Mouse (Mus musculus) right cerebral cortex, postnatal 10 days (tissue): Measurements from ENCODE around the gene Gcc1.

Source experiments
- DNase-seq, 2 experiments: peaks; one replicate each; pipeline ENCODE4 v3.0.0; 2021; ENCODE audit warnings: low spot score in 2 of 2

The Gcc1 gene

DNA sequence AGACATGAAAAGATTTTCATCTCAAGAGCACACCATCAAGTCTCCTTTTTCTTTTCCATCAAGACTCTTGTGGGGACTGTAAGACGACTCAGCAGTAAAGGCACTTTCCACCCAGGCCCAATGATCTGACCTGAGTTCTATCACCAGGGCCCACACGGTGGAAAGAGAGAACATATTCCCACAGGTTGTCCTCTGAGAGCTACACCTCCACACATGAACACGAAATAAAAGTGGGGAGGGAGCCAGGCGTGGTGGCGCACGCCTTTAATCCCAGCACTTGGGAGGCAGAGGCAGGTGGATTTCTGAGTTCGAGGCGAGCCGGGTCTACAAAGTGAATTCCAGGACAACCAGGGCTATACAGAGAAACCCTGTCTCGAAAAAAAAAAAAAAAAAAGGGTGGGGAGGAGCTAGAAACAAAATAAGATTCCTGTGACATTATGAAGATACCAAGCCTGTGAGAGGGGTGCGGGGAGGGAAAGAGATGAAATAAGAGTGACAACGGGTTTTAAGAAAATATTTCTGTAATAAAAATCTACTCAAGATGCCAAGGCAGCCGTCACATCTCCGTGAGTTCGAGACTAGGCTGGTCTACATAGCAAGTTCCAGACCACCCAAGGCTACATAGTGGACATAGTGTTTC is 5.4 kb downstream of the Gcc1 start:
- no peak for DNase-seq

DNA sequence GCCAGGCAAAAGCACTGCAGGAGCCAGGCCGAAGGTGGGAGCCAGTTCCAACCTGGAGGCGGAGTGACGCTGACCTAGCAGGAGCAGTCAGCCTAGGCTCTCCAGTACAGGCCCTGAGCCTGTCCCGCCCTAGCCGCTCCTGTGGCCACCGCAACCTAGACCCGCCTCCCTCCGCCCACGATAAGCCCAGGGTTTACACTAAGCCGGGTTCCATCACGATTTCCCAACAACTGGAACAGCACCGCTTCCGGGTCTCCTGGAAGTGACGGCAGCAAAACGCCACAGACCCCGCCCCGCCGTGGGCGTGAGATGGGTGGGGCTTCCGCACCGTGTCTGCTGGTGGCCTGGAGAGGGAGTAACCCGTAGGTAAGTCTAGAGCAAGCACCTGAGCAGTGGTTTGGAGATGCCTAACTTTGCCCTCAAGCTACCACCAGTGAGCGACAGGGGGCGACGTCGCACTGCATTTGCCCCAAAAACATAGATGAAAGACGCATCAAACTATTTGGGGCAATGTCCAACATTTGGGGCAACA is 6.7 kb downstream of the Gcc1 start:
- peak; percentile 95 for DNase-seq

DNA sequence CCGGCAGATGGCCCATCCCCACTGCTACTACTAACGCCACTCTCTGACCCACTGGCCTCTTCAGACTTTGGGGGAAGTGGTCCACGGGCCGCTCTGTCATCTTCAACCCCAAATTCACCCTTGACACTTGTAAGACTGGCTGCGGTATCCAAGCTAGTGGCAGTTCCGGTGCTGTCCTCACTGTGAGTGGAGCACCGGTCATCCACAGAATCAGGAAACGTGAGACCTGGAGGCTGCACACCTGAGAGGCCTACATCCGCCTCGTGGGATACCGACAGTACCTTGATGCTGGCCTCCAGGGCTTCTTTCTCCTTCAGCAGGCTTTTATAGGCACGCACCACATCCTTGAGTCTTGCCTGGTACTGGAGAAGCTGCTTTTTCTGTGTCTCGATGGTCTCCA is 7.3 kb downstream of the Gcc1 start:
- DNase-seq = peak in 1 of 2 experiments; percentile 42

DNA sequence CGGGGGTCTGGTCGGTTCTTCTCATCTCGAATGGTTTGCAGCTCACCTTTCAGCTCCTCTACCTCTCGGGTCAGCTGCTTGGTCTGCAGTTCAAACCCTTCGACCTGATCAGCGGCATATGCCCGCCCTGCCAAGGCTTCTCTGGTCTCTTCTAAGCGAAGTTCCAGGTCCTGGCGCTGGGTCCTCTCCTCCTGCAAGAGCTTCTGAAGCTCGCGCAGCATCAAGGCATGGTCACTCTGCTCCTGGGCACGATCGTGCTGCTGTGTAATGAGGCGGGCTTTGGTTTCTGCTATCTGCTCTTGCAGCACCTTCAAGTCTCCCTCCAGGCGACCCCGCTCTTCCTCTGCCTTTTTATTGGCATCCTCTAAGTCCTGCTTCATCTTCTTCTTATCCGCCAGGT is 7.8 kb downstream of the Gcc1 start:
- DNase-seq = peak in 1 of 2 experiments; percentile 26

DNA sequence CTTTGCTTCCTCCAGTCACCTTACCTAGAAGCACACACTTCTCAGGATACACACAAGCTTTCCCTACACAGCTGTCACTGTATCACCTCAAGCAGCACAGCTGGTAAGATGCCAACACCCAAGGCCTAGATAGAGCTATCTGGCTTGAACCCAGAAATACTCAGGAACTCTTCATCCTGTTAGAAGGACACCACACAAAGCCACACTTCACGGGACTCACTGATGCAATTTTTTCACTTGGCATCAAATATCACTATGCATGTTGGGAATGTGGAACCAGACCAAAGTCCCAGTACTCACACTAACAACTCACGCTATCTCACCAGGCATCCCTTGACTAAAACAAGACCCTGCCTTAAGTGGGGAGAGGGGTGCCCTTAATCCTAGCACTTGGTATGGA is 8.5 kb downstream of the Gcc1 start:
- no peak for DNase-seq

DNA sequence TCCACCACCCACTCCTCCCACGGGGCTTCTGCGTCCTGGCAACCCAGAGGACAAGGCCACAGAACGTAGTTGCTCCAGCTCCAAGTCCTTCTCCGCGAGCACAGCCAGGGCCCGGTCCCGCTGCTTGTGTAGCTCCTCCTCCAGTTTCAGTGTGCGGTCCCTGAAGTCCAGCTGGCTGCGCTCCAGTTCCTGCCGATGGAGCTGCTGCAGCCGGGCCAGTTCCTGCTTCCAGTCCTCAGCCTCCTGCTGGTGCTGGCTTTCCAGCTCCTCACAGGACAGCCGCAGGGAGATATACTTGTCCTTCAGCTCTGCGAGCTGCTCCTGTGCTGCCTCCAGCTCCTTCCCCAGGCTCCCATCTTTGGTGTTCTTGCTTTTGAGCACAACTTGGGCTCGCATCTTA is 9.7 kb downstream of the Gcc1 start:
- DNase-seq = peak; percentile 85 to 88

DNA sequence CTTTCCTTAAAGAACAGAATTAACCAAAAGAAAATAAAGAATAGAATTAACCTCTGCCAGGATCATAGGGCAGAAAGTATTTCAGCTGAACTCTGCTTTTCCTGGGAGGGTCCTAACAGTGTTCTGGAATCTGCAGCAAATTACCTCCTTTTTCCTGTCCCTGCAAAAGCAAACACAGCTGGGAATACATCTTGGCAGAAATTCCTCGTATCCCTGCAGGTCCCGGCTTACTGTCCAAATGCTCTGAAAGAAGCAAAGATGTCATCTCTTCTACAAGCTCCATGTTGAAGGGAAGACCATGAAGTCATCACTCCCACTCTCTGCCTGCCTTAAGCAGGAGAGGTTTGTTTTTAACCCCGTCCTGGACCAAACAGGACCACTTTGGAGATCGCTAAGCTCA is 11.2 kb downstream of the Gcc1 start:
- no peak for DNase-seq

DNA sequence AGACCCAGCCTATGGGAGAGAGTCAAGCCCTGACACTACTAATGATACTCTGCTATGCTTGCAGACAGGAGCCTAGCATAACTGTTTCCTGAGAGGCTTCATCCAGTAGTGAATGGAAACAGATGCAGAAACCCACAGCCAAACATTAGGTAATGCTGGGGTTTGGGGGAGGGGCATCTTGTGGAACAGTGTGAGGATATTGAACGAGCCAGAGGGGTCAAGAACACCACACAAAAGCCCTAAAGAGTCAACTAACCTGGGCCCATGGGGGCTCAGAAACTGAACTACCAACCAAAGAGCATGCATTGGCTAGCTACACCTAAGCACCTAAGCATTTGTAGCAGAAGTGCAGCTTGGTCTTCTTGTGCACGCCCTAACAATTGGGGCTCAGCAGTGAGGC is 17.0 kb downstream of the Gcc1 start:
- no peak for DNase-seq

DNA sequence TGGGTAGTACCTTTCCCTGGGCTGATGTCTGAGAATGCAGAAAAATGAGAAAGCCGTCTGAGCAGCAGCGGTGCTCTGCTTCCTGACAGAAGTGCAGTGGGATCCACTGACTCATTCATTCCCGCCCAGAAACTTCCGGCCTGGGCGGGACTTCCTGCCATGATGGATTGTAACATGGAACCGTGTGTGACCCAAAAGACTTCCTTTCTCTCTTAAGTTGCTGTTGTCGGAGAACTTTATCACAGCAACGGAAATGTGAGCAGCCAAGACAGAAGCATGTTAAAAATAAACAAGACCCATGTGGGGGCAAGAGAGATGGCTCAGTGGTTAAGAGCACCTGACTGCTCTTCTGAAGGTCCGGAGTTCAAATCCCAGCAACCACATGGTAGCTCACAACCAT is 18.1 kb downstream of the Gcc1 start:
- DNase-seq = no peak

DNA sequence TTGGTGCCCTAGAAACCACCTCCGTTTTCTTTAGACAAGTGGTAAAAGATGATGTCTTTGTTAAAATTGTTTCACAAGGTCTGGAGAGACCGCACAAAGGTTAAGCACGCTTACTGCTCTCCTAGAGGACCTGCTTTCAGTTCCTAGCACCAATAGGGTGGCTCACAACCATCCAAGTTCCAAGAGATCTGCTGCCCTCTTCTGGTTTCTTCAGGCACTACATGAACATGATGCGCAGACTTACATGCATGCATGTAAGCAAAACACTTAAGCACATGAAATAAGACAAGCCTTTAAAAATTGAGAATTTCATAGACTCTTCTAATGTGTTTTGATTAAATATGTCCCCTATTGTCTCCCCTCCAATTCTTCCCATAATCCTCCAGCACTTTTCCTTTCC is 28.4 kb downstream of the Gcc1 start:
- DNase-seq = no peak

DNA sequence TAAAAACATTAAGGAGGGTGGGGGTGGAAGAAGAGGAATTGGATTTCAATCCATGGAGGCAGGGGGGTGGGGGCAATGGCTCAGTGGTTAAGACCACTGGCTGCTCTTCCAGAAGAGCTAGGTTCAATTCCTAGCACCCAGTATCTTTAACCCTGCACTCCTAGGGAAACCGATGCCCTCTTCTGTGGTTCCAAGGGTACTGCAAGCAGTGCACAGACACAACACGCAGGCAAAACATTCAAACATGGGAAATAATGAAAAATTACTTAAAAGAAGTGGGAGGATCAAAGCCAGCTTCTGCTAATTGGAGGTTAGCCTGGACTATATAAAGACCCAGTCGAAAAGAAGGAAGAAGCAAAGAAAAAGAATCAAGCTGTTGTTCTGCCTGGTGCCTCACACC is 29.5 kb downstream of the Gcc1 start:
- no peak for DNase-seq

DNA sequence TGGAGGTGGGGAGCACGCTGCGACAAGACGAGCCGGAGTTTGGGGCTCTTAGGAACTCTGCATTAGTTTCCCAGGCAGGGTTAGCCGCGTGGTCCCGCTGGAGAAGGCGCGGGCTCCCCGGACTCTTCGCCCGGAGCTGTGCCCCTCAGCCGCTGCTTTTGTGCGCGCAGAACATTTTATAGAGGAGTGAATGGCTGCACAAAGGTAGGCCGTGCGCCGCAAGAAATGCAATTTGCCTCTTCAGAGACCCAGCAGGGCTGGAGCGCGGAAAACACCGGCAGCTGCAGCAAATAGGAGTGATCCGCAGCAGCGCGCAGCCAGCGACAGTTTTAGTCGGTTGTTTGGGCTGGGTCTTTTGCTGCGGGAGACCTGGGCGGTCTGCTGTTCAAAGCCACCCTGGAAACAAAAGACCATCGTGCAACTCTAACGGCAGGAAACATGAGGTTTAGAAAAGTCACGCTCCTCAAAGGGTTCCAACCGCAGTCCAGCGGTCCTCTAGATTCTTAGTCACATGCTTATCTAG is 30.4 kb downstream of the Gcc1 start, which contains the start of gene Zfp800:
TSS of gene Zfp800 (minus strand) at position 325 of the 523 bp plus-strand sequence.
- peak; percentile 30 to 47 for DNase-seq

DNA sequence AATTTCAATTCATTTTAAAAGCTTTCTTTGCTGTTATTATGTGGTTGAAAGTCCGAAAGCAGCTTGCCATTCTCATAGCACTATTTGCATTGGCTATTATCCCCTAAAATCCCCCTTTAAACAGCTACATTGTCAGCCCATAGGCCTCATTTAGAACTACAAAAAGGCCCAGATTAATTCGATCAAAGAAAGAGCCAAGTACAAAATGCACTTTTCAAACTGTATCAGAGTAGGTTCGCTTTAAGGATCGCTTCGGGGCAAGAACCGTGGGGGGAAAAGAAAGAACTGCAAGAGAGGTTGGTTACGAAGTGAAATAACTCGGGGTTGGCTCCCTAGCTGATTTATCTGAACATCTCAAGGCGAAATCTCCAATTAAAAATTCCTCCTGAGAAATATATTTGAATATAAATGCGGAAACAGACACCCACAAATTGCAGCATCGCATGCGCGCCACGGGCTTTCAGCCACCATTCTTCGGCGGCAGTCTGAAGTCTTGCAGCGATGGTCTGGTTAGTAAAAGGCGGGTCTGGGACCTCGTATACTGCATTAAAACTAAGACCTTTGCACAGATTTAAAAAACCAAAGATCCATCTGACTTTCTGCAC is 31.2 kb downstream of the Gcc1 start:
- DNase-seq = peak in 1 of 2 experiments; percentile 41

DNA sequence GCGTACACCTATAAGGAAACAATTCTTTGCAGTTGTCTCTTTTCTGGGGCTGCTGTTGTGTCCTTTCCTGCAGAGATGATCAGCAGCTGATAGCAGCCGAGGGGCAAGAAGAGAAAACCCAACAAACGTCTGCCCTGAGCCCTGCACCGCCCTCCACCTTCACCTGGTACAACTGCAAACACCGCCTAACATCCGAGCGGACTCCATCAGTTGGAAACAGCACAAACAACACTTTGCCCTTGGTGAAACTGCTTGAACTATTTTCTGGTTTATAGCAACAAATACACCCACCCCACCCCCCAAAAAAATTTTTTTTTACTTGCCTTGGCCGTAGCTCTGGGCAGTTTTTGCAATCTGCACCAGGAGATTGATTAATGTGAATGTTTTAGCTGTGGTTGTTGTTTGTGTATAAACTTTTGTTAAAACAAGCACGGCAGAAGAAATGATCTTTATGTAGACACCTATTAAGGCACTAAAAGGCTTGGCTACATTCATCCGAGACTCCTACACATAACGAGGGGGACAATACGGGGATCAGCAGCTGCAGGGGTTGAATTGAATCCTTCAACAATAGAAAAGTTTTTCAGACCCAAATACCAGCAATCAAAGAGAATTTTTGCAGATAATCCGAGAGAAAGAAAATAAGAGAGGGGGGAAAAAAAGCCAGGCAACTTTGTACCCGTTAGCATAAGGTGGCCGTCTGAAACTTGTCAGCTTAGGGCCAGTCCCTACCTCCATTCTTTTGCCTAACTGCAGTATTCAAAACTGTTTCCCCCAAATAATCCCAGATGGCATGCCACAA is 31.9 kb downstream of the Gcc1 start:
- no peak for DNase-seq

DNA sequence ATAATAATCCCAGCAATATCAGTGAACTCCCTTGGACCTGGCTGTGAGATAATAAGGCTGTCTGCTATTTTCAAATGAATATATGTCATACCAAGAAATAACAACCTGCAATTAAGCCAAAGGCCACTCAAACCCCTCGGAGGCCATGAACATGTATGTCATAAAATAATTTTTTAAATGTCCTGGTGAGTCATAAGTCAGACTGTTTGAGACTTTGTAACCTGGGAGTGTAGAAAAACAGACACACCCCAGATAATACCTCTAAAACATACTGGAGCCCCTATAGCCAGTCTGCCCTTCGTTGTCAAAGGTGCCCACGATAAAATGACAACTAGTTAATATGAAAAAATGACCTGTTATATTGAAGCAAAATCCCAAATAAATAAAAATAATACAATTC is 39.2 kb downstream of the Gcc1 start:
- DNase-seq = no peak

DNA sequence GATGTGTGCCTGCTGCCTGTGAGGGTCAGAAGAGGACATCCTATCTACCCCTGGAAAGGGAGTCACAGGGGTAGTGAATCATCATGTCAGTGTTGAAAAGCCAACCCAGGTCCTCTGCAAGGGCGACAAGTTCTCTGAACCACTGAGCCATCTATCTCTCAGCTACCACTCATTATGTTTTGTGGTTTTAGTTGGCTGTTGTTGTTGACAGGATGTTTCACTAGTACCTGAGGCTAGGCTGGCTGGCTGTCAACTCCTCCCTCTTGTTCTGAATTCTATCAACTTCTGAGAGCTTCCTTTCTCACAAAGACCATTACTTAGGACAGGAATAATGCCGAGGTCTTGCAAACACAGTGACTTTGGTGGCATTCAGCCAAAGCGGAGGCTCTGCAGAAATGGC is 43.0 kb downstream of the Gcc1 start:
- DNase-seq = no peak

DNA sequence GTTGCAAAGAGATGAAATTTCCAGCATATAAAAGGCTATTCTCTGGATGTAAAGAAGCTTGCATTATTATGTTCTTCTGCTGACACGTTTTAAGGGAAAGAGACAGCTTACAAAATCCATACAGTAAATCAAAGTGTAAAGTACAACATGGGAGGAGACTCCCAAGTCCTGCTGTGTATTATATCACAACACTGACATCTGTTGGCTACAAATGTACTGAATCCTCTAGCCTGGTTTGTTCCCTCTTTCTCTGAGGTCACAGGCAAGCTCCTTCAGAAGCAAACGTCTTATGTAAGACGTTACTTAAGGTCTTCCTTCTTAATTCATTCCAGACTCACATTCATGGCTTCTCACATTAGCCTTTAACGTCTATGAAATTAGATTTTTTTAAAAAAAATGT is 46.2 kb downstream of the Gcc1 start:
- DNase-seq = no peak

DNA sequence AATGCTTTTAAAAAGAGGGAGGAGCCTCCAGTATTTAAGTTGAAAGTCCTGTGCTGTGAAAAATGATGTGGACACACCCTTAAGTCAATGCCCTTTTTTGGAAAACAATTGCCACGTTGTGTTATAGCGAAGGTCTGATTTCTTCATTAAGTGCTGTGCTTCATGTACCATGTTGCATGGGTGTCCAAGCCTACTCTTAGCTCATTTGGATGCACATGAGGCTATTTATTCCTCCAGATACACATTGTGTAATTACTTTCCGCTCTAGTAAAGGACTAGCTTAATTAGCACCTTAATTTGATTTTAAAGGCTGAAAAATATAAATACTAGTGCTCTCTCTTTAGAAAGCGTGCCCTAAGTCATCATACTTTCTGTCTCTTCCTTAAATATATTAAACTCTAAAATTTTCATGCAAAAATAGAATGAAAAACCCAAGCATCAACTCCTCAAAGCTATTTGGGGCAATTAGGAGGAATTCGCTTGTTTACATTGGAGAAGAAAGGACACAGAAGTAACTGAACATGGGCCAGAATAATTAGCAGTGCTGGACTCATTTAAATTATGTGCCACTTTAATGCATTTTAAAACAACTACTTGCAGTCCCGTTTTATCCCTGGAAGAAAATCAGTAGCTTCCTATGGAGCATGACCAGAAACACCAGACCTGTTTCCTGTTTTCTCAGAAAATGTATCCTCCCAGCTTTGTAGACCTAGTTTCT is 58.1 kb downstream of the Gcc1 start:
- DNase-seq = no peak

DNA sequence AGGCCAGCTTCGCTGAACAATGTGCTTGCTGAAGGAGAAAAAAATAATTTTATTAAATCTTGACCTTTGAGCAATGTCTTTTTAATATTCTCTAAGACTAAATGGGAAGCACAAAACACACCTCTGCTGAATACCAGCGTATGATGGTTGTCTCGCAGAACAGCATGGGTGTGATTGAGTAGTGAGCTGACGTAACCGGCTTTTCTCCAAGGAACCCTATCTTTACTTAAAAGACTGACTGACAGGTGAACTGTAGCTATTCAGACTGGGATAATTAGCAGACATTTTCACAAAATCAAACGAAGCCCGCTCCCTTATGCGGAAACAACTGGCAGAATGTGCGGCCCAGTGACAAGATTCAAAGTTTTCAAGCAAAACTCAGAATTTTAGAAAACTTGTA is 60.6 kb downstream of the Gcc1 start:
- no peak for DNase-seq
